ENCODE assay signal across 15 mouse cellular contexts in genomic region chr15:80162401-80162964, GRCm38 (mm10). TPM values are rescaled to one million over a fixed set of nuclear protein-coding genes. Genes with fewer than 3 reads are reported as not detected.
"Had no signal": no experiment of that assay in that cellular context is flagged by ENCODE, and none has a peak within 500 bp of the region (broad histone marks: within the 10 kb centered on the region; RNA-seq: fewer than 3 reads in every experiment).

No protein-coding gene starts in this region.

- H3K27me3 ChIP-seq: limb, embryonic 12.5 days; lung, embryonic 15.5 days; midbrain, embryonic 15.5 days; neural tube, embryonic 13.5 days had no signal

- DNase-seq: kidney, postnatal 10 days; liver; liver, embryonic 13.5 days; liver, postnatal 0 days; lung, postnatal 14 days; spleen, adult 18-20 months; thymus, adult 18-20 months; thymus, postnatal 14 days had no signal

- H3K4me1 ChIP-seq: midbrain, embryonic 15.5 days had no signal

- H3K27ac ChIP-seq: limb, embryonic 12.5 days; liver, embryonic 13.5 days; lung, embryonic 15.5 days; macrophage; midbrain, embryonic 15.5 days; neural tube, embryonic 13.5 days had no signal

- H3K9ac ChIP-seq: limb, embryonic 12.5 days; liver, embryonic 13.5 days; liver, postnatal 0 days; lung, embryonic 15.5 days; midbrain, embryonic 15.5 days; neural tube, embryonic 13.5 days had no signal

- H3K4me3 ChIP-seq: limb, embryonic 12.5 days; liver, embryonic 13.5 days; lung, embryonic 15.5 days; megakaryocyte, embryonic 14.5 days; midbrain, embryonic 15.5 days; neural tube, embryonic 13.5 days had no signal

RNA-seq across cellular contexts. Expression of gene Mgat3, which starts 11.0 kb away (rescaled TPM):
- total RNA-seq: monocyte, adult 5-6 weeks had no signal
